Mouse (Mus musculus): Measurements from ENCODE around the gene Camkmt. TPM values are rescaled to one million over a fixed set of nuclear protein-coding genes. Genes with fewer than 3 reads are reported as not detected.

Camkmt gene
- polyA plus RNA-seq (2012): 0.30 and 0.31 TPM in 2 replicates

DNA sequence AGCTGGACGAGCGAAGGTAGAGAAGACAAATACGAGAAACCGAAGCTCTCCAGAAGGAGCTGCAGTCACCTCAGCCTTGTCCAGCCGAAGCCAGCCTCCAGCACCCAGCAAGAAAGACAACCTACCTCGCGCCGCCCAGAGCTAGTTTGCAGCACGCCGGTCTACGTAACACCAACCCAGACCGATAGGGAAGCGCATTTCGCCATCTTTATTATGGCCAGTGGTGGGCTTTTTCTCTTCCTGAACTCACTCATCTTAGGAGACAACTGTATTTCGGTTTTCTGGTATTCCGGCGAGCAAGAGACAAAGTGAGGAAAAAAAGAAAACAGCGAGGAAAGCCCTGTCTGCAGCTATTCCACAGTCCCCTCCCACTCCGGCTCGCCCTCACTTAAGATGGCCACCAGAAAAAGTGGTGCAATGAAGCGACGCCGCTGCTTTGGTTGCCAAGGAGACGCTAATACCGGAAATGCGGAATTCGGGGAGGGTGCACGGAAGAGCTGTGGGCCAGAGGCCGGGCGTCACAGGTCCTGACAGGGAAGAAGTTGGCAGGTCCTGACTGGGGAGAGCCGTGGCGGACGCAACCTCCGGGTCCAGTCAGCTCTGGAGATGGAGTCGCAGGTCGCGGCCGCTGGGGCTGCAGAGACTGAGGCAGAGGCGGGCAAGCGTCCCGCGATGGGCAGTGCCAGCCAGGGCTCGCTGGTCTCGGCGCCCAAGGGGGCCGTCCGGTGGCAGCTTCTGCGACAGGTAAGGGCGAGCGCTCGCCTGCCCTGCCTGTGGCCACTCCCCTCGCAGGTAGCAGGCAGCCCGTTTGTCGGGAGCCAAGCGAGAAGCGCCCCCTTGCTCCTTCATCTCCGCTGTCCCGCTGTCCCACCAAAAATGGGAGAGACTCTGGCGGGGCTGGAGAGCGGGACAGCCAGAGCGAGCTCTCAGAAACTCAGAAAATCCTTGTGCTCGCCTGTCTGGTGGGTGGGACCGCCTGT lies at the start of gene Camkmt, which contains the start of gene Prepl:
Camkmt (plus strand) TSS at position 433 of the 980 bp plus-strand sequence.
Prepl (minus strand) TSS at position 122 of the 980 bp plus-strand sequence.
- H3K4me1 ChIP-seq (ENCODE audit: control insufficient read depth): peaks cover 35% of the 10 kb centered on the region
- no peaks in the 10 kb centered on the region for H3K9me3 ChIP-seq (ENCODE audit: control insufficient read depth, low read length)
- H3K27me3 ChIP-seq (ENCODE audit: control insufficient read depth): no peaks in the 10 kb centered on the region
- no peaks in the 10 kb centered on the region; the same call in 1 of the 2 replicates for H3K36me3 ChIP-seq (ENCODE audit: control insufficient read depth)
- TF ChIP-seq GATA1 (IDR thresholded peaks at IDR 0.05; ENCODE audit: low read length): no peak
- no peak for TF ChIP-seq TAL1 (IDR thresholded peaks at IDR 0.05; ENCODE audit: low read length)
- H3K4me3 ChIP-seq (replicated peaks): peak within 1 kb of the TSS; percentile 93

- H3K4me3 ChIP-seq (replicated peaks): no peak overlapping the region
- no peaks in the 10 kb centered on the region for H3K36me3 ChIP-seq (ENCODE audit: control insufficient read depth)
- no peaks in the 10 kb centered on the region for H3K4me1 ChIP-seq (ENCODE audit: control insufficient read depth)
- H3K9me3 ChIP-seq (ENCODE audit: control insufficient read depth, low read length): no peaks in the 10 kb centered on the region
- H3K27me3 ChIP-seq (ENCODE audit: control insufficient read depth): no peaks in the 10 kb centered on the region
- TF ChIP-seq GATA1 (IDR thresholded peaks at IDR 0.05; ENCODE audit: low read length) (no peak), TAL1 (IDR thresholded peaks at IDR 0.05; ENCODE audit: low read length) (no peak)
Measured at GRCm38 (mm10) chr17:85040913-85041312, 49.4 kb upstream of the Camkmt start.

DNA sequence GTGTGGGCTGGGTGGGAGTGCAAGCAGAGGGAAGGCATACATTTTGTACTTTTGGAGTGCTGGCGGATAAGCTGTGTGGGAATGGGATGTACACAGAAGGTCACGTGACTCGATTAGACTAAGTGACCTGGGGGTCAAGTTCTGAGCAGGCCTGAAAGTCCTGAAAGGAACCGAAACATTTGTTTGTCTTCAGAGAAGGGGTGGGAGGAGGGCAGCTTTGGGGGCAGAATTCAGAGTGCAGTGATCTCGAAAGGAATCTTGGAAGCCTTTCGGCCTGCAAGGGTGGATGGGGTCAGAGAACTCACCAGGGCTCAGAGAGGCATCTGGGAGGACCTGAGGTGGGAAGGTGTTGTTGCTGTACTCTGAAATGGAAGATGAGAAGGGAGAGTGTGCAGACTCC lies 47.9 kb upstream of the Camkmt start:
- H3K9me3 ChIP-seq (ENCODE audit: control insufficient read depth, low read length): no peaks in the 10 kb centered on the region
- no peak for TF ChIP-seq TAL1 (IDR thresholded peaks at IDR 0.05; ENCODE audit: low read length)
- TF ChIP-seq GATA1 (IDR thresholded peaks at IDR 0.05; ENCODE audit: low read length): no peak
- H3K36me3 ChIP-seq (ENCODE audit: control insufficient read depth): no peaks in the 10 kb centered on the region

GRCm38 (mm10) chr17:85043404-85043816 lies 46.9 kb upstream of the Camkmt start:
- TF ChIP-seq TAL1 (IDR thresholded peaks at IDR 0.05; ENCODE audit: low read length) (no peak), GATA1 (IDR thresholded peaks at IDR 0.05; ENCODE audit: low read length) (no peak)
- H3K36me3 ChIP-seq (ENCODE audit: control insufficient read depth): no peaks in the 10 kb centered on the region
- no peaks in the 10 kb centered on the region for H3K27me3 ChIP-seq (ENCODE audit: control insufficient read depth)
- no peaks in the 10 kb centered on the region for H3K4me1 ChIP-seq (ENCODE audit: control insufficient read depth)
- H3K9me3 ChIP-seq (ENCODE audit: control insufficient read depth, low read length): no peaks in the 10 kb centered on the region
- no peak overlapping the region for H3K4me3 ChIP-seq (replicated peaks)

More for the DNA sequence above, 47.9 kb upstream of the Camkmt start:
- Histone ChIP-seq H3K4me3 (replicated peaks) (no peak overlapping the region), H3K27me3 (ENCODE audit: control insufficient read depth) (no peaks in the 10 kb centered on the region), H3K4me1 (ENCODE audit: control insufficient read depth) (no peaks in the 10 kb centered on the region)

DNA sequence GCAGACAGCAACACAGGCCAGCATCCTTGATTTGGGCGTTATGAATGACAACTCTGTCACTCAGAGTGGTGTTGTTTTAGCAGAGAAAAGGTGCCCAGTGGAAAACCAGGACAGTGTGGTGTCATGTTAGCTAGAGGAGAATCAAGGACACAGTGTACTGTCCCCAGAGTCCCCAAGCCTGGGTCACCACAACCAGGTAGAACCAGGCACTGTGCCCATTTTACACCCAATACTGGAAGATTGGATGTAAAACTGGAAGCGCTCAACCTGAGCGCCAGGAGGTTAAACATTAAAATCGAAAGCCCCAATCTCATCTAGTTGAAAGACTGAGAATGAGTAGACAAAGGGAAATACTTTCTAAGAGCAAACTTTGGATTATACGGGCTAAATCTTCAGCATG lies 45.9 kb upstream of the Camkmt start:
- Histone ChIP-seq H3K36me3 (ENCODE audit: control insufficient read depth) (no peaks in the 10 kb centered on the region), H3K4me3 (replicated peaks) (no peak overlapping the region), H3K27me3 (ENCODE audit: control insufficient read depth) (no peaks in the 10 kb centered on the region), H3K9me3 (ENCODE audit: control insufficient read depth, low read length) (no peaks in the 10 kb centered on the region), H3K4me1 (ENCODE audit: control insufficient read depth) (no peaks in the 10 kb centered on the region)
- no peak for TF ChIP-seq TAL1 (IDR thresholded peaks at IDR 0.05; ENCODE audit: low read length)
- TF ChIP-seq GATA1 (IDR thresholded peaks at IDR 0.05; ENCODE audit: low read length): no peak

- Histone ChIP-seq H3K4me1 (ENCODE audit: control insufficient read depth) (no peaks in the 10 kb centered on the region), H3K36me3 (ENCODE audit: control insufficient read depth) (no peaks in the 10 kb centered on the region), H3K4me3 (replicated peaks) (no peak overlapping the region), H3K27me3 (ENCODE audit: control insufficient read depth) (no peaks in the 10 kb centered on the region), H3K9me3 (ENCODE audit: control insufficient read depth, low read length) (no peaks in the 10 kb centered on the region)
- no peak for TF ChIP-seq GATA1 (IDR thresholded peaks at IDR 0.05; ENCODE audit: low read length)
- TF ChIP-seq TAL1 (IDR thresholded peaks at IDR 0.05; ENCODE audit: low read length): no peak
Measured at GRCm38 (mm10) chr17:85045160-85045559, 45.2 kb upstream of the Camkmt start.

DNA sequence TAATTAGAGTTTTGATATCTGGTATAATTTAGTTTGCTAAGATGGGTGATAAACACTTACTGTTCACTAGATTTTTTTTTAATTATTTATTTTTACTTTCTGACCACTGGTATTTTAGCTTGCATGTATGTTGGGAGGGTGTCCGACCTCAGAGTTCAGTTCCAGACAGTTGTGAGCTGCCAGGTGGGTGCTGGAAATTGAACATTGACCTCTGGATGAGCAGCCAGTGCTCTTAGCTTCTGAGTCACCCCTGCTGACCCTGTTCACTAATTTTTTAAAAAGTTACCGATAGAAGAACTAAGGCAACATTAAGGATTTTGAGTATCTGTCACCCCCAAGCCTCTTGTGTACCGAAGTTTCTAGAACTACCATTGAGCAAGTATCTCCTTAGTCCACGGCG lies 42.0 kb upstream of the Camkmt start:
- Histone ChIP-seq H3K4me1 (ENCODE audit: control insufficient read depth) (no peaks in the 10 kb centered on the region), H3K27me3 (ENCODE audit: control insufficient read depth) (no peaks in the 10 kb centered on the region), H3K9me3 (ENCODE audit: control insufficient read depth, low read length) (no peaks in the 10 kb centered on the region), H3K4me3 (replicated peaks) (no peak overlapping the region), H3K36me3 (ENCODE audit: control insufficient read depth) (no peaks in the 10 kb centered on the region)
- TF ChIP-seq GATA1 (IDR thresholded peaks at IDR 0.05; ENCODE audit: low read length) (no peak), TAL1 (IDR thresholded peaks at IDR 0.05; ENCODE audit: low read length) (no peak)

GRCm38 (mm10) chr17:85058276-85058675 lies 32.1 kb upstream of the Camkmt start:
- H3K4me1 ChIP-seq (ENCODE audit: control insufficient read depth): peaks cover 3% of the 10 kb centered on the region
- H3K36me3 ChIP-seq (ENCODE audit: control insufficient read depth): peaks cover 7% of the 10 kb centered on the region
- no peaks in the 10 kb centered on the region for H3K9me3 ChIP-seq (ENCODE audit: control insufficient read depth, low read length)
- no peaks in the 10 kb centered on the region for H3K27me3 ChIP-seq (ENCODE audit: control insufficient read depth)
- TF ChIP-seq GATA1 (IDR thresholded peaks at IDR 0.05; ENCODE audit: low read length) (no peak), TAL1 (IDR thresholded peaks at IDR 0.05; ENCODE audit: low read length) (no peak)
- no peak overlapping the region for H3K4me3 ChIP-seq (replicated peaks)

- Histone ChIP-seq H3K4me1 (ENCODE audit: control insufficient read depth) (peaks cover 8% of the 10 kb centered on the region), H3K36me3 (ENCODE audit: control insufficient read depth) (peaks cover 12% of the 10 kb centered on the region), H3K9me3 (ENCODE audit: control insufficient read depth, low read length) (no peaks in the 10 kb centered on the region), H3K27me3 (ENCODE audit: control insufficient read depth) (no peaks in the 10 kb centered on the region), H3K4me3 (replicated peaks) (no peak overlapping the region)
- TF ChIP-seq GATA1 (IDR thresholded peaks at IDR 0.05; ENCODE audit: low read length) (no peak), TAL1 (IDR thresholded peaks at IDR 0.05; ENCODE audit: low read length) (no peak)
Measured at GRCm38 (mm10) chr17:85059136-85059535, 31.2 kb upstream of the Camkmt start.

Measured in erythroblast, embryonic 14.5 days (primary cell).